Mouse (Mus musculus): ENCODE data around the gene Traf3ip2.

Traf3ip2 gene

GRCm38 (mm10) chr10:39612633-39612988 lies at the start of gene Traf3ip2:
TSS of gene Traf3ip2 (plus strand) at chr10:39612934.
- no peak for DNase-seq

GRCm38 (mm10) chr10:39563552-39564223 lies 49.0 kb upstream of the Traf3ip2 start:
- no peak for DNase-seq

GRCm38 (mm10) chr10:39566901-39567300 lies 45.8 kb upstream of the Traf3ip2 start:
- no peak for DNase-seq

- DNase-seq: no peak
These were observed 43.7 kb upstream of the Traf3ip2 start for GRCm38 (mm10) chr10:39568991-39569390.

GRCm38 (mm10) chr10:39571011-39571410 lies 41.7 kb upstream of the Traf3ip2 start:
- DNase-seq: no peak

GRCm38 (mm10) chr10:39572050-39572671 lies 40.6 kb upstream of the Traf3ip2 start:
- no peak for DNase-seq

GRCm38 (mm10) chr10:39572672-39573051 lies 40.1 kb upstream of the Traf3ip2 start:
- no peak for DNase-seq

- DNase-seq: no peak
These were observed 36.3 kb upstream of the Traf3ip2 start for GRCm38 (mm10) chr10:39576466-39576865.

- DNase-seq: no peak
These were observed 32.3 kb upstream of the Traf3ip2 start for GRCm38 (mm10) chr10:39580477-39580876.

- no peak for DNase-seq
These were observed 30.3 kb upstream of the Traf3ip2 start for GRCm38 (mm10) chr10:39582385-39582784.

- DNase-seq: no peak
These were observed 29.0 kb upstream of the Traf3ip2 start for GRCm38 (mm10) chr10:39583718-39584117.

GRCm38 (mm10) chr10:39587290-39587925 lies 25.3 kb upstream of the Traf3ip2 start:
- no peak for DNase-seq

- DNase-seq: no peak
These were observed 24.6 kb upstream of the Traf3ip2 start for GRCm38 (mm10) chr10:39587973-39588746.

GRCm38 (mm10) chr10:39589765-39590546 lies 22.8 kb upstream of the Traf3ip2 start:
- no peak for DNase-seq

GRCm38 (mm10) chr10:39590629-39591028 lies 22.1 kb upstream of the Traf3ip2 start:
- DNase-seq: no peak

- no peak for DNase-seq
These were observed 20.2 kb upstream of the Traf3ip2 start for GRCm38 (mm10) chr10:39592501-39592900.

- DNase-seq: no peak
These were observed 18.0 kb upstream of the Traf3ip2 start for GRCm38 (mm10) chr10:39594716-39595115.

GRCm38 (mm10) chr10:39595862-39596261 lies 16.9 kb upstream of the Traf3ip2 start:
- DNase-seq: no peak

GRCm38 (mm10) chr10:39597116-39597791 lies 15.5 kb upstream of the Traf3ip2 start:
- no peak for DNase-seq

- no peak for DNase-seq
These were observed 14.9 kb upstream of the Traf3ip2 start for GRCm38 (mm10) chr10:39597792-39598183.

GRCm38 (mm10) chr10:39599601-39600000 lies 13.1 kb upstream of the Traf3ip2 start:
- no peak for DNase-seq

GRCm38 (mm10) chr10:39600115-39600514 lies 12.6 kb upstream of the Traf3ip2 start:
- no peak for DNase-seq

Measured in liver (tissue).